Mouse (Mus musculus) lung, embryonic 15.5 days (tissue): ENCODE results near the gene Xrcc3. TPM values are rescaled to one million over a fixed set of nuclear protein-coding genes. Genes with fewer than 3 reads are reported as not detected.

ENCODE experiments used
- ATAC-seq: fragments of 200-750 bp; cut with Nextera tagmentation; 2 replicates; pipeline ENCODE4 v1.8.0; 2017; ENCODE audit warnings: moderate number of reproducible peaks, borderline replicate concordance; ENCODE audit not compliant: low FRiP score, low TSS enrichment; ENCODE audit errors: extremely low read depth
- H3K27ac ChIP-seq: fragments of 300-500 bp; sonication (generic); 2 replicates; pipeline ENCODE4 v1.5.1; 2015; ENCODE audit warnings: moderate library complexity, mild to moderate bottlenecking, inconsistent platforms
- H3K27me3 ChIP-seq: fragments of 300-500 bp; sonication (generic); 2 replicates; pipeline ENCODE4 v1.6.1; 2015; ENCODE audit warnings: inconsistent platforms
- H3K36me3 ChIP-seq: fragments of 300-500 bp; sonication (generic); 2 replicates; pipeline ENCODE4 v1.6.1; 2015; ENCODE audit warnings: inconsistent platforms
- H3K4me1 ChIP-seq: fragments of 300-500 bp; sonication (generic); 2 replicates; pipeline ENCODE4 v1.6.1; 2015; ENCODE audit warnings: inconsistent platforms
- H3K4me2 ChIP-seq: fragments of 300-500 bp; sonication (generic); 2 replicates; pipeline ENCODE4 v1.6.1; 2015; ENCODE audit warnings: inconsistent platforms, mild to moderate bottlenecking, moderate library complexity
- H3K4me3 ChIP-seq: fragments of 300-500 bp; sonication (generic); 2 replicates; pipeline ENCODE4 v1.5.1; 2015; ENCODE audit warnings: mild to moderate bottlenecking, inconsistent platforms
- H3K9ac ChIP-seq: fragments of 300-500 bp; sonication (generic); 2 replicates; pipeline ENCODE4 v1.6.1; 2015; ENCODE audit warnings: inconsistent platforms
- H3K9me3 ChIP-seq: fragments of 300-500 bp; sonication (generic); 2 replicates; pipeline ENCODE4 v1.6.1; 2016; ENCODE audit warnings: inconsistent platforms
- WGBS: fragments of 180-500 bp; shearing (Covaris S2); methylation state at CpG from one replicate; pipeline ENCODE4 v1.1.7; 2015; 5-methylcytosine and 5-hydroxymethylcytosine counted together
- polyA plus RNA-seq: library from polyadenylated mRNA; unstranded; fragments of >200 nt; fragmentation: Nextera tagmentation; extraction: Ambion mirVana; gene quantifications from 2 replicates; pipeline ENCODE4 v1.2.1, GENCODE M21; 2015

Gene Xrcc3
- polyA plus RNA-seq, 1 experiment from 2014 or later: 8.7 TPM

- Histone ChIP-seq H3K36me3 (peaks cover 31% of the 10 kb centered on the region), H3K9me3 (no peaks in the 10 kb centered on the region), H3K4me1 (peaks cover 37% of the 10 kb centered on the region), H3K4me3 (no peak overlapping the region), H3K27me3 (no peaks in the 10 kb centered on the region), H3K9ac (no peak overlapping the region), H3K4me2 (no peak overlapping the region; the same call in 1 of the 2 replicates), H3K27ac (peak overlapping the region; percentile 77)
- peak; percentile 64 for ATAC-seq
- WGBS: 52% methylated on average over 8 of the region's 9 CpGs
Observed at GRCm38 (mm10) chr12:111769816-111770577, 43.7 kb downstream of the Xrcc3 start.

- peak; percentile 71; the same call in 1 of the 2 replicates for ATAC-seq
- peak overlapping the region; percentile 77 for H3K27ac ChIP-seq
- no peaks in the 10 kb centered on the region for H3K9me3 ChIP-seq
- 20% methylated on average over 10 of the region's 10 CpGs for WGBS
- no peak overlapping the region for H3K4me3 ChIP-seq
- H3K4me2 ChIP-seq: no peak overlapping the region
- H3K36me3 ChIP-seq: peaks cover 24% of the 10 kb centered on the region
- H3K27me3 ChIP-seq: no peaks in the 10 kb centered on the region
- no peak overlapping the region for H3K9ac ChIP-seq
- H3K4me1 ChIP-seq: peaks cover 37% of the 10 kb centered on the region
Observed at GRCm38 (mm10) chr12:111769306-111769705, 44.4 kb downstream of the Xrcc3 start.

GRCm38 (mm10) chr12:111768322-111768928 is 45.2 kb downstream of the Xrcc3 start:
- Histone ChIP-seq H3K4me2 (no peak overlapping the region), H3K4me3 (no peak overlapping the region), H3K36me3 (peaks cover 18% of the 10 kb centered on the region), H3K27ac (no peak overlapping the region), H3K9me3 (no peaks in the 10 kb centered on the region), H3K9ac (no peak overlapping the region), H3K27me3 (no peaks in the 10 kb centered on the region), H3K4me1 (peaks cover 37% of the 10 kb centered on the region)
- ATAC-seq: no peak
- WGBS: 82% methylated on average over 10 of the region's 10 CpGs

- no peak for ATAC-seq
- H3K4me1 ChIP-seq: peaks cover 44% of the 10 kb centered on the region
- no peak overlapping the region for H3K27ac ChIP-seq
- no peak overlapping the region for H3K4me2 ChIP-seq
- no peaks in the 10 kb centered on the region for H3K9me3 ChIP-seq
- no peaks in the 10 kb centered on the region for H3K27me3 ChIP-seq
- WGBS: 52% methylated on average over 16 of the region's 16 CpGs
- H3K9ac ChIP-seq: no peak overlapping the region
- H3K36me3 ChIP-seq: peaks cover 11% of the 10 kb centered on the region; the same call in 1 of the 2 replicates
- no peak overlapping the region for H3K4me3 ChIP-seq
Observed at GRCm38 (mm10) chr12:111766313-111767236, 47.1 kb downstream of the Xrcc3 start.

GRCm38 (mm10) chr12:111762620-111763280 is 50.9 kb downstream of the Xrcc3 start:
- Histone ChIP-seq H3K4me2 (no peak overlapping the region), H3K27me3 (no peaks in the 10 kb centered on the region), H3K9ac (no peak overlapping the region), H3K4me3 (no peak overlapping the region), H3K9me3 (no peaks in the 10 kb centered on the region), H3K4me1 (peaks cover 51% of the 10 kb centered on the region), H3K36me3 (peaks cover 11% of the 10 kb centered on the region; the same call in 1 of the 2 replicates), H3K27ac (no peak overlapping the region)
- 89% methylated on average over 13 of the region's 13 CpGs for WGBS
- no peak for ATAC-seq

GRCm38 (mm10) chr12:111760306-111760908 is 53.3 kb downstream of the Xrcc3 start:
- H3K9ac ChIP-seq: no peak overlapping the region; the same call in 1 of the 2 replicates
- H3K4me3 ChIP-seq: peak overlapping the region; percentile 78
- WGBS: 42% methylated on average over 7 of the region's 7 CpGs
- H3K4me2 ChIP-seq: peak overlapping the region; percentile 97
- peaks cover 35% of the 10 kb centered on the region for H3K4me1 ChIP-seq
- peaks cover 11% of the 10 kb centered on the region; the same call in 1 of the 2 replicates for H3K36me3 ChIP-seq
- peak; percentile 13; the same call in 1 of the 2 replicates for ATAC-seq
- H3K9me3 ChIP-seq: no peaks in the 10 kb centered on the region
- H3K27me3 ChIP-seq: no peaks in the 10 kb centered on the region
- H3K27ac ChIP-seq: no peak overlapping the region; the same call in 1 of the 2 replicates

- peaks cover 35% of the 10 kb centered on the region for H3K4me1 ChIP-seq
- peaks cover 11% of the 10 kb centered on the region; the same call in 1 of the 2 replicates for H3K36me3 ChIP-seq
- H3K27me3 ChIP-seq: no peaks in the 10 kb centered on the region
- H3K27ac ChIP-seq: peak overlapping the region; percentile 86
- H3K4me3 ChIP-seq: peak overlapping the region; percentile 78
- WGBS: 1% methylated on average over 35 of the region's 35 CpGs
- H3K9ac ChIP-seq: peak overlapping the region; percentile 96
- H3K4me2 ChIP-seq: peak overlapping the region; percentile 97
- H3K9me3 ChIP-seq: no peaks in the 10 kb centered on the region
- ATAC-seq: peak; percentile 25
Observed at GRCm38 (mm10) chr12:111759176-111760061, 54.3 kb downstream of the Xrcc3 start.

GRCm38 (mm10) chr12:111758381-111759175 is 55.1 kb downstream of the Xrcc3 start, which contains the start of gene Klc1:
Gene Klc1, plus strand, starts transcription at chr12:111758849.
- Histone ChIP-seq H3K4me2 (peak within 1 kb of the TSS; percentile 97), H3K36me3 (0 out of 2 replicates have a peak, but pooled peaks cover 8% of the 10 kb centered on the region), H3K27me3 (no peaks in the 10 kb centered on the region), H3K4me3 (peak within 1 kb of the TSS; percentile 78), H3K27ac (peak within 1 kb of the TSS; percentile 86), H3K9ac (peak within 1 kb of the TSS; percentile 96), H3K4me1 (peaks cover 35% of the 10 kb centered on the region), H3K9me3 (no peaks in the 10 kb centered on the region)
- ATAC-seq: peak; percentile 75
- under 1% methylated on average over 84 of the region's 85 CpGs for WGBS

- Histone ChIP-seq H3K27ac (no peak overlapping the region), H3K4me3 (peak overlapping the region; percentile 78), H3K4me2 (peak overlapping the region; percentile 97), H3K9ac (peak overlapping the region; percentile 96), H3K4me1 (peaks cover 35% of the 10 kb centered on the region), H3K9me3 (no peaks in the 10 kb centered on the region), H3K27me3 (no peaks in the 10 kb centered on the region), H3K36me3 (0 out of 2 replicates have a peak, but pooled peaks cover 3% of the 10 kb centered on the region)
- no peak; the same call in 1 of the 2 replicates for ATAC-seq
- 48% methylated on average over 10 of the region's 10 CpGs for WGBS
Observed at GRCm38 (mm10) chr12:111757561-111758325, 55.9 kb downstream of the Xrcc3 start.
